Mouse (Mus musculus): ENCODE data around the gene Gcnt3. TPM values are rescaled to one million over a fixed set of nuclear protein-coding genes. Genes with fewer than 3 reads are reported as not detected.
A peak's percentile ranks its signal among the peaks of the same experiment; 100 is the strongest.

The Gcnt3 gene
- polyA plus RNA-seq, 1 experiment, result 5.6 TPM

- no peaks in the 10 kb centered on the region for H3K36me3 ChIP-seq (ENCODE audit: control insufficient read depth, insufficient read depth, low read length)
- H3K27ac ChIP-seq (ENCODE audit: insufficient read depth, low read depth, low read length), result peak overlapping the region; percentile 73
- no peaks in the 10 kb centered on the region for H3K27me3 ChIP-seq (ENCODE audit: control insufficient read depth, insufficient read depth, low read length)
- WGBS, result 24% methylated on average over 6 of the region's 6 CpGs
- H3K4me1 ChIP-seq (ENCODE audit: control insufficient read depth, insufficient read depth, insufficient read length, low read length), result peaks cover 50% of the 10 kb centered on the region
- no peak for TF ChIP-seq POLR2A (IDR thresholded peaks at IDR 0.05; ENCODE audit: low read depth, low read length)
- no peak for TF ChIP-seq CTCF (IDR thresholded peaks at IDR 0.05; ENCODE audit: extremely low read depth, insufficient read length, insufficient replicate concordance, low read depth, low read length)
- no peak overlapping the region for H3K4me3 ChIP-seq (ENCODE audit: low read depth, low read length)
These were observed 8.4 kb upstream of the Gcnt3 start for GRCm38 (mm10) chr9:70046255-70046654.

DNA sequence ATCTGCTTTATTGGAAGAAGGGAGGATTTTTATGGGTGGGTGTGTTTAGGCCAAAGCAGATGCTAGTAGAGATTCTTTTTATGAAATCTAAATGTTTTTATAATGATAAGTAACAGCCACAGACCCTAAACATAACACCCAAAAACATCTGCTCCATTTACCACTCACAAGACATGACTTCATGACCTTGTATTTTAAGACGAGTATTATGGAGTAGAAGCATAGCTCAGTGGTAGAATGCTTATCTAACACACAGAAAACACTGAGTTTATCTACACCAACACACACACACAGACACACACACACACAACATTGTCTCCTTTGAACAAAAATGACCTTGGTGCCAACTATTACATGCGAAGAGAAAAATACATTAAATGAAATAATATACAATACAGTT, 7.0 kb upstream of the Gcnt3 start:
- peaks cover 47% of the 10 kb centered on the region for H3K4me1 ChIP-seq (ENCODE audit: control insufficient read depth, insufficient read depth, insufficient read length, low read length)
- whole genome bisulfite sequencing, result 63% methylated on average over 2 of the region's 2 CpGs
- no peak overlapping the region for H3K4me3 ChIP-seq (ENCODE audit: low read depth, low read length)
- no peaks in the 10 kb centered on the region for H3K27me3 ChIP-seq (ENCODE audit: control insufficient read depth, insufficient read depth, low read length)
- TF ChIP-seq CTCF (IDR thresholded peaks at IDR 0.05; ENCODE audit: extremely low read depth, insufficient read length, insufficient replicate concordance, low read depth, low read length) (no peak), POLR2A (IDR thresholded peaks at IDR 0.05; ENCODE audit: low read depth, low read length) (no peak)
- H3K27ac ChIP-seq (ENCODE audit: insufficient read depth, low read depth, low read length), result no peak overlapping the region
- no peaks in the 10 kb centered on the region for H3K36me3 ChIP-seq (ENCODE audit: control insufficient read depth, insufficient read depth, low read length)

- Histone ChIP-seq H3K36me3 (ENCODE audit: control insufficient read depth, insufficient read depth, low read length) (no peaks in the 10 kb centered on the region), H3K4me1 (ENCODE audit: control insufficient read depth, insufficient read depth, insufficient read length, low read length) (peaks cover 35% of the 10 kb centered on the region), H3K27me3 (ENCODE audit: control insufficient read depth, insufficient read depth, low read length) (no peaks in the 10 kb centered on the region), H3K4me3 (ENCODE audit: low read depth, low read length) (no peak overlapping the region), H3K27ac (ENCODE audit: insufficient read depth, low read depth, low read length) (peak overlapping the region; percentile 90; the same call in 1 of the 2 replicates)
- TF ChIP-seq CTCF (IDR thresholded peaks at IDR 0.05; ENCODE audit: extremely low read depth, insufficient read length, insufficient replicate concordance, low read depth, low read length) (no peak), POLR2A (IDR thresholded peaks at IDR 0.05; ENCODE audit: low read depth, low read length) (no peak)
- WGBS, result 92% methylated on average over 1 of the region's 1 CpGs
These were observed 5.0 kb upstream of the Gcnt3 start for GRCm38 (mm10) chr9:70042935-70043334.

DNA sequence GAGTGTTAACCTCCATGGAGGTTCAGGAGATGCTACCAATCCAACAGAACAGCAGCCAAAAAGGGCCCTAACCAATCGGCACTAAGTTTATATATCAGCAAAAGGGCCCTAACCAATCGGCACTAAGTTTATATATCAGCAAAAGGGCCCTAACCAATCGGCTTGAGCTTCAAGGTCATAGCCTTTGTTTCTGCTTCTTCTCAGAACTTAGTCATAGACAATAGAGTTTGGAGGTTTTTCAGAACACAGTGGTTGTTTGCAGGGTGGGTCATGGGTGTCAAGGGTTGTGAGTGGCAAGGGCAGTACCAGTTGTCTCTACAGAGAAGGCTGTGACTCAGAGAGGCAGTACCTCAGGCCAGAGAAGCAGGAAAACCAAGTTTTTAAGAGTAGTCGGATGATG, 4.2 kb upstream of the Gcnt3 start:
- H3K4me3 ChIP-seq (ENCODE audit: low read depth, low read length), result no peak overlapping the region
- H3K4me1 ChIP-seq (ENCODE audit: control insufficient read depth, insufficient read depth, insufficient read length, low read length), result peaks cover 32% of the 10 kb centered on the region
- TF ChIP-seq POLR2A (IDR thresholded peaks at IDR 0.05; ENCODE audit: low read depth, low read length), result no peak
- TF ChIP-seq CTCF (IDR thresholded peaks at IDR 0.05; ENCODE audit: extremely low read depth, insufficient read length, insufficient replicate concordance, low read depth, low read length), result no peak
- no peak overlapping the region for H3K27ac ChIP-seq (ENCODE audit: insufficient read depth, low read depth, low read length)
- WGBS, result 88% methylated on average over 4 of the region's 4 CpGs
- H3K27me3 ChIP-seq (ENCODE audit: control insufficient read depth, insufficient read depth, low read length), result no peaks in the 10 kb centered on the region
- no peaks in the 10 kb centered on the region for H3K36me3 ChIP-seq (ENCODE audit: control insufficient read depth, insufficient read depth, low read length)

DNA sequence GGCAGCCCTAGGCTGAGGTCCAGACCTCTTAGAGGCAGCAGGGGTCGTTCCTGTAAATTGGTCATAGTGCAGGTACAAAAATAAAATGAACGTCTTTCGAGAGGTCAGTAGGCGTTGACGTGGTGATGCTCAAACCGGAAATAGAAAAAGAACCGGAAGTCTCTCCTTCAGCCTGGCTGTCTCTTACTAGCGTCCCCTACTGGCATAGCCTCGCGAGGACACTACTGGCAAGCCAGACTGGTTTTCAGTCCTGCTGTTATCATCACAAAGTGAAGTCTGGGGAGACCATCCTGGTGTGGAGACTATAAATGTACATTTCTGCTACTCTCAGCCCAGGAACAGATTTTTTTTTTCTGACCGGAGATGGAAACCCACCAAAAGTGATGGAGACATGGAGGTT, 2.7 kb upstream of the Gcnt3 start:
- H3K4me3 ChIP-seq (ENCODE audit: low read depth, low read length), result no peak overlapping the region
- TF ChIP-seq CTCF (IDR thresholded peaks at IDR 0.05; ENCODE audit: extremely low read depth, insufficient read length, insufficient replicate concordance, low read depth, low read length) (no peak), POLR2A (IDR thresholded peaks at IDR 0.05; ENCODE audit: low read depth, low read length) (no peak)
- peaks cover 24% of the 10 kb centered on the region for H3K4me1 ChIP-seq (ENCODE audit: control insufficient read depth, insufficient read depth, insufficient read length, low read length)
- no peak overlapping the region for H3K27ac ChIP-seq (ENCODE audit: insufficient read depth, low read depth, low read length)
- no peaks in the 10 kb centered on the region for H3K36me3 ChIP-seq (ENCODE audit: control insufficient read depth, insufficient read depth, low read length)
- H3K27me3 ChIP-seq (ENCODE audit: control insufficient read depth, insufficient read depth, low read length), result no peaks in the 10 kb centered on the region
- 89% methylated on average over 11 of the region's 11 CpGs for WGBS

DNA sequence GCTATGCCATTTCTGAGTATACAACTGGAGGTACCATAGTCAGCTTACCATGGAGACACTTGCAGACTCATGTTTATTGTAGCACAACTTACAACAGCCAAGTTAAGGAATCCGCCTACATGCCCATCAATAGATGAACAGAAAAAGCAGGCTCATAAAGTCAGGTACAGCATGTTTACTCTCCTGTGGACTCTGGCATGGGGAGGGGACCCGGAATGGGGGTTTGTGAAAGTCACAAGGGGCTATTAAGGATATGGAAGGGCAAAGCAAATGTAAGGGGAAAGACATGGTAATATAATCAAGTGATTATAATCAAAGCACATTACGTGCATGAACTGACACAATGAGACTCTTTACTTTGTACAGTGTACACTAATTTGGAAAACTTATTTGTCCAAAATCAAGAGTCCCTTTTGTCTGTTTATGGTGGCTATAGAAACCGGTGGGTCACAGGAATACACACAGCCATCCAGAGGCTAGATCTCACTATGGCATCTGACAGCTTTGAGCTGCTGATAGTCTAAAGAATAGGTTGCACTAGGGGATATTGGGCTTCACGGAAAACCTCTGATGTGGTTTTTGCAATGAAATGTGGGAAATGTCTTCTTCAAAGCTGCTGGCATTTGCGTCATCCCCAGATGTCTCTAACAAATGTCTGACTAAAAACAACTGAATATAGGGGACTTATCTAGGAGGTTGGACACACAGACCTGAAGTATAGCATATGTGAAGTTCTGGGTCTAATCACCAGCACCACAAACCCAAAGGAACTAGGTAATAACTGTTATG, 1.9 kb upstream of the Gcnt3 start:
- H3K4me3 ChIP-seq (ENCODE audit: low read depth, low read length), result no peak overlapping the region
- H3K27me3 ChIP-seq (ENCODE audit: control insufficient read depth, insufficient read depth, low read length), result no peaks in the 10 kb centered on the region
- peaks cover 2% of the 10 kb centered on the region; the same call in 1 of the 2 replicates for H3K36me3 ChIP-seq (ENCODE audit: control insufficient read depth, insufficient read depth, low read length)
- TF ChIP-seq CTCF (IDR thresholded peaks at IDR 0.05; ENCODE audit: extremely low read depth, insufficient read length, insufficient replicate concordance, low read depth, low read length) (no peak), POLR2A (IDR thresholded peaks at IDR 0.05; ENCODE audit: low read depth, low read length) (no peak)
- H3K27ac ChIP-seq (ENCODE audit: insufficient read depth, low read depth, low read length), result no peak overlapping the region
- WGBS, result 40% methylated on average over 6 of the region's 6 CpGs
- peaks cover 21% of the 10 kb centered on the region for H3K4me1 ChIP-seq (ENCODE audit: control insufficient read depth, insufficient read depth, insufficient read length, low read length)

DNA sequence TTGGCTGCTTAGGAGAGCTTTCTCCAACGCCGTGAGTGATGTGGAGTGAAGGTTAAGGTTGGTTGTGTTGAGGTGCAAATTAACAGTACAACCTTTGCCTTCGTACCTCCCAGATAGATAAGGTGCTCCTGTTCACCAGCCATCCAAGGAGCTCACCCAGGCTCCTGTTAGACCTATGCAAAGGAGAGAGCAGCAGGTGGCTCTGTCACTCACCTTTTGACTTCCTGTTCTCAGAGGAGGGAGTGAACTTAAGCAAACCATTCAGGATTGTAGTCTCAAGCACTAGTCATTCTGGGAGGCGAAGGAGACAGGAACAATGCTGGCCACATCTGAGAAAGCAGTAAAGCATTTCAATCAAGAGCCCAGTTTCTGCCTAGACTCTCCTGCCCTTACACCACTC, 1.2 kb downstream of the Gcnt3 start:
- Histone ChIP-seq H3K27me3 (ENCODE audit: control insufficient read depth, insufficient read depth, low read length) (no peaks in the 10 kb centered on the region), H3K27ac (ENCODE audit: insufficient read depth, low read depth, low read length) (peak overlapping the region; percentile 89), H3K4me3 (ENCODE audit: low read depth, low read length) (no peak overlapping the region), H3K36me3 (ENCODE audit: control insufficient read depth, insufficient read depth, low read length) (peaks cover 10% of the 10 kb centered on the region), H3K4me1 (ENCODE audit: control insufficient read depth, insufficient read depth, insufficient read length, low read length) (peaks cover 6% of the 10 kb centered on the region; the same call in 1 of the 2 replicates)
- TF ChIP-seq POLR2A (IDR thresholded peaks at IDR 0.05; ENCODE audit: low read depth, low read length) (no peak; the same call in 1 of the 2 replicates), CTCF (IDR thresholded peaks at IDR 0.05; ENCODE audit: extremely low read depth, insufficient read length, insufficient replicate concordance, low read depth, low read length) (peak; percentile 17; the same call in 1 of the 2 replicates)
- 27% methylated on average over 4 of the region's 4 CpGs for WGBS

Data from small intestine, adult 2 months (tissue).